Mouse (Mus musculus) kidney, adult 9 months (tissue): ENCODE measurements at regions not wholly inside any gene's neighbourhood (a gene's known extent, or its start where the extent isn't known, plus 50 kb on each side); places are given as distances from the start of the nearest gene placed in this dataset.

ENCODE experiments used
- DNase-seq: peaks from one replicate; pipeline ENCODE4 v3.0.0; 2022

DNA sequence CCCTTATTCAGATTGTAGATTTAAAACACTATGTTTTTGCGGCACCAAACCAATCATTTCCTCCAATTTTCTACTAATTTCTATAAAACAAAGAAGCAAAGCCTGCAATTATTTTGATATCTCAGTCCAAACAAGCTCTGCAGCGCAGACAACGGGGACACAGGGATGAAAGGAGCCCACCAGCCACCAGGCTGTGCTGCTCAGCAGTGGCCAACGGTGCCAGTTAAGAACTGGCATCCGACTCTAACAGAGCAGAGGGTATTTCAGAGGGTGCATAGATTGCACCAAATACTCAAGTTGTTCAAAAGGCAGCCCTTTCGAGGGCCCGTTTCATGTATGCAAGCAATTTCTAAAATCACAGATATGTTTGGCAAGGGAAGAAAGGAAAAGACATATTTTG, 278.5 kb upstream of the Sash1 start:
- no peak for DNase-seq

DNA sequence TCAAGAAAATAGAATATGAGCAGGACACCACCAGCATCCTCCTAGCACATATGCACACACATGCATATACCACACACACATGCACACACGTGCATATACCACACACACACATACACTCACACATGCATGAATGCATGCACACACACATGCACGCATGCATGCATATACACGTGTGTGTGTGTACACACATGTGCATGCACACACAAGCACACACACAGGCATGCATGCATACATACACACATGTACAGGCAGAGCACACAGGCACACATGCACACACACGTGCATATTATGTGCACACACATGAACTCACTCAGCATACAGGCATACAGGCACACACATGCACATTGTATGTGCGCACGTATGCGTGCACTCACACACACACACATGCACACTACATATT, 275.7 kb upstream of the Sash1 start:
- no peak for DNase-seq

DNA sequence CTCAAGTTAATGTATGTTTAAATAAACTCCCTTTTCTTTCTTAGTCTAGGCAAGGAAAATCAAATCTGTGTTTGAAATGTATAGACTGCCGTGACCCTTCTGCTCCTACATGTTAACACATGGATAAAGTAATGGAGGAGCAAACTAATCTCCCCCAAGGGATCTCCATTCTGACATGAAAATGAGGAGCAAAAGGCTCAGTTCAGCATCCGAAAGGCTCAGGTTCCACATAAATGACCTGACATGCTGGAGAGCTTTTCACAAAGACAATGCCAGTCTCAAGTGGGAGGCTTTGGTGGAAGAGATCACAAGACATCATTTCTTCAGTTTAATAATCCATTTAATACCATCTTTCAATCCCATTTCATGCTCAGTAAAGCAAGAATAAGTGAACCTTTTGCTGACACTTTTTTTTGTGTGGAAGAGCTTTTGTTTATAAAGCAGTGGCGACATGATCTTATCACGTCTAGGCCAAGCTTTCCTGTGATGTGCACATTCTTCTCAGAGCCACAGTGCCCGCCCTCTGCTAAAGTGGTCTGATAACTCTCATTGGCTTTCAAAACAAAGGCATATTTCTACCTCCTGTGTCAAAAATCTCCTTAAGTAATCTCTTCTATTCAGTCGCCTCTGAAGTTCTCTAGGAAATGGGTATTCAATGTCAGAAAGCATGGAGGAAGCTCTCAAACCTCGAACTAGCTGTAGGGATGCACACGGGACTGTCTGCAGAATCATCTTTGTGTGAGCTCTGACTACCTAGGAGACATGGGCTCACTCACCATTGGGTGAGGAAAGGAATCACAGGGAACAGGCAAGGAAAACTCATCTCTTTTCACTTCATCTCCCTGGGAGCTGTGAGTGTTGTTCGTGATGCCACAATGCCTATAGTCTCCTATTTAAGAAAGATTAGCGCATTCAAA, 271.7 kb upstream of the Sash1 start:
- DNase-seq, result no peak

DNA sequence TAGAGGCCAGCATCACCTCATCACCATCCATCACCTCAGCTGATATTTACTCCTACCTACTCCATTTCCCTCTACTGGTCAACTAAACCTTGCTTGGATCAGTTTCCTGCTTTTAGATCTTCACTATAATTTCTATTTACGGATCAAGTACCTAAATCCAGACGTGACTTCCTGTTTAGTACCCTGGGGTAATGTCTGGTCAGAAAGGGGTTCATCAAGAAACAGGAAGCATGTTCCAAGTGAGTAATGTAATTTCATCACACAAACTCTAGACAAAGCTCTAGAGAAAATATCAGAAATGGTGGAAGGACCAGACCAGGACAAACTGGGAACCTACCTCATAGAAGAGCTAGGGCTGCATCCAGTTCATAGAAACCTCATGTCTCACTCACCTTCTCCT, 250.2 kb upstream of the Sash1 start:
- DNase-seq, result no peak

GRCm38 (mm10) chr10:9134293-9135021, 248.6 kb upstream of the Sash1 start:
- DNase-seq, result no peak

DNA sequence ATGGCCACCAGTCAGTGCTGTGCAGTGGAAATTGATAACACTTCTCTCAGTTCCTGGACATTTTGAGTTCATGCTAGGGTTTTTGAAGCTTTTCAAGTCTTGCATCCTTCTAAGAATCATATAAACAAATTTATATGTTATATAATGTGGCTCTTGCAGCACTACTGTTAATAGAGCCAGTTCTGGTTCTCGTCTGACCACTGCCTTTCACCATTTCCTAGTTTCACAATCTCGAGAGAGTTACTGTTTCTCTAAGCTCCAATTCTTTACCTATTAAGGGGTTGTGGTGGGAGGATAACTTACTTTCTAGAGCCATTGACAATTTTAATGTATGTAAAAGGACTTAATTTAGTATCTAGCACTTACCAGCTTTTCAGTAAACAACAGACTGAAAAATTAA, 244.2 kb upstream of the Sash1 start:
- no peak for DNase-seq

- DNase-seq, result no peak
These were observed 233.4 kb upstream of the Sash1 start for GRCm38 (mm10) chr10:9119249-9119648.

DNA sequence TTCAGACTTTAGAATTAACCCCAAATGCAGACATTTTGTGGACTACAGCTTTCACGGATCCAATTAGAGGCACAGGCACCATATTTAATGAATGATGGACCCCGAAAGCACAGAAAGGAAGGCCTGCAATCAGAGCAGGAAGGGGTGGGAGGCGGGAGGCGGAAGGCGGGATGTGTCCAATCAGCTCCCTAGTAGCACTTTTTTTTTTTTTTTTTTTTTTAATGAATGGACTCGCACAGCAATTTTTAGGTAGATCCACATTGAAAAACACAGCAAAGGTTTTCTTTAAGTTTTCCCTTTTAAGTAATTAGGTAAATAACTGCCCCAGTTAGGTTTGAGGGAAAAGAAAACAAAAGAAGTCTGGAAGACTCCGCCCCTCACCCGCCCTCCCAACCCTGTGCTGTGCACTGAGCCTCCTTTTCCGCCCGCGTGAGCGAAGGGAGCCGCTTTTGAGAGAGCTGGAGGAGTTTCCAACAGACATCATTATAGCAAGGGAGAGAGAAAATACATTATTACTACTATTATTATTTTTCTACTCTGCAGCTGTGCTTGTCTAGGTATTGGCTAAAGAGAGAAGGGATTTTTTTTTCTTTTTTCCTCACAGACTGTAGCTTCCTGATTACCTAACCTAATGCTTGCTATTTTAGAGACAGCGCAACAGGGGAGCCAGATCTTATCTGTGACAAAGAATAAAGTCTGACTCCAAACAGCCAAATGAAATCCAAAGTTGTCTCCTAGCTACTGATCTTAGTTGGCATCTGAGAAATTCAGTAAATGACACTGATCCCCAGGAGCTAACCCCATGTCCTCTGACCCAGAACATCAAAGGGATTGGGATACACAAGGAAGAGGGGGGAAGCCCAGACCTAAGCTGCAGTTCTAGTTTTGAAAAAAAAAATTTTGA, 232.0 kb upstream of the Sash1 start:
- DNase-seq, result no peak

GRCm38 (mm10) chr10:9117134-9117533, 231.3 kb upstream of the Sash1 start:
- DNase-seq, result no peak

GRCm38 (mm10) chr10:9113706-9114105, 227.8 kb upstream of the Sash1 start:
- no peak for DNase-seq

- no peak for DNase-seq
These were observed 225.2 kb upstream of the Sash1 start for GRCm38 (mm10) chr10:9111051-9111450.

- DNase-seq, result no peak
These were observed 210.3 kb upstream of the Sash1 start for GRCm38 (mm10) chr10:9096207-9096606.

GRCm38 (mm10) chr10:9095163-9095562, 209.3 kb upstream of the Sash1 start:
- no peak for DNase-seq

DNA sequence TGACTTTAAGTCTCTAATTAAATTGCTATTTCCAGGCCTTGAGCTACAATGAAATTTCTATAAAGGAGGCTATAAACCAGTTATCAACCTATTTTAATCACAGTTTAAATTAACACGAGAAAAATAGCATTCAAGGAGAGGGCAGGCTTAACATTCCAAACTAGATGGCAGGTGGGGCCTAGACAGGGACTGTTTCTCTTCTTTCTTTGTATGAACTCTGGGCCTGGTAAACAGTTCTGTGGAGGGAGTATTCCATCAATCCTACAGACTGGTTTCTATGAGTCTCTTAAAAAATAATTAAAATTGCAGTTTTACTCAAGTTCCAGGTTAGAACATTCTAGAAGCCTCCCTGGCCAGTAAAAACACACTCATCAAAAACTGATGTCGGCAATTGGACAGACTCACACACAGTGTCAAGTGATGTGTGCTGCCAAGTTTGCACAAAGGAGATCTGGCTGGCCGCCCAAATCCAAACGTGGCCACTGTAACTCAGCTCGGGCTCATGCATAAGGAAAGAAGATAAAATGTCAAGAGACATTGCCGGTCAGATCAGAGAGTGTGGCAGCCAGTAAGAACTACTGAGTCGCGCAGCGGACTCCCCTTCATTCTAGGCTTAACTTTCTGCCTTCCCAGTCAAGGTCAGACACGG, 206.5 kb upstream of the Sash1 start:
- peak; percentile 4 for DNase-seq

DNA sequence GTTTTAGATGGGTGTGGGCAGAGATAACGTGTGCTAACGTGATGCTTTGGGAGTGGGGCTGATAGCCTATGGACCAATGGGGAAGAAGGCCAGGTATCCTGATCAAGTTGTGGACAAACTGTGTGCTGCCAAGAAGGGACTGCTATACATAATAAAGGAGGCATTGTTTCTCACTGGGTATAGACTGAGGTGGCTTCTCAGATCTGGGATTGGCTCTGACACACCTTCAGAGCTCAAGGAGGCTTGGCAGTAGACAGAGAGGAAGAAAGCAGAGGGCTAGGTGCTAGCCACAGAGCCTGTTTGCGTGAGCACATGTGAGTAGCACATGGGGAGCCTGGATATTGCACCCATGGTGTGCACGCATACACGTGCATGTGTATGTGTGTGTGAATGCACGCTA, 205.1 kb upstream of the Sash1 start:
- DNase-seq, result no peak

GRCm38 (mm10) chr10:9087871-9088270, 202.0 kb upstream of the Sash1 start:
- DNase-seq, result no peak

DNA sequence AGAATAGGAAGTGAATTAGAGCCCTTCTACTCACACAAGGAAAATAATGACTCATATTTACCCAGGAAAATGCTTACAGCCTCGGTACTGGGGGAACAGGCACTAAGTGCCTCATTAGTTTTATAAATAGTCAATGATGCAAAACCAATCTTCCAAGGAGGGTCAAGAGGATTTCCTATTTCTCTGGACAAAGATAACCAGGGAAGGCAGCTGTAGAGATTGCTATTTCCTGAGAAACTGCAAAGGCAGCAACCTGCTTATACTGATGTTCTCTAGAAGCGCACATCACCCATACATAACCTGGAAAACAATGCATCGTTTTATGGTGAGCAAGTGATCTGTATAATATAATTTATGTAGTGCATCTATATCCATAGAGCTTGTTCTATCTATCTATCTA, 201.3 kb upstream of the Sash1 start:
- no peak for DNase-seq

- DNase-seq, result no peak
These were observed 200.8 kb upstream of the Sash1 start for GRCm38 (mm10) chr10:9086666-9087065.

DNA sequence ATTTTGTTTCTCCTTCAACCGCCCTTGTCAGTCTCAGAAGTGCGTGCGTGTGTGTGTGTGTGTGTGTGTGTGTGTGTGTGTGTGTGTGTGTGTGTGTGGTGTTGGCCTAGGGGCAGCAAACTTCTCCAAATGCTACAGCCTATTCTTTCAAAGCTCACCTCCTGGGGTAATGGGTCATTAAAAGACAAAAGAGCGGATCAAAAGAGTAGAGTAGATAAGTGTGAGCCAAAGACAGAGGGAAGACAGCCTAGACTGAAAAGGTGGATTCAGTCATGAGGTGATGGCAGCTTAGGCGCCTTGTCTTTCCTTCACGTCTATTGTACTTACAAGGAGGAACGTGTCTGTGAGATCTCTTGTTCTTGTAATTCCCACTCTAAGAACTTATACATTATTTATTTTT, 199.6 kb upstream of the Sash1 start:
- DNase-seq, result no peak

GRCm38 (mm10) chr10:9074916-9075315, 189.0 kb upstream of the Sash1 start:
- DNase-seq, result no peak

GRCm38 (mm10) chr10:9071630-9072029, 185.8 kb upstream of the Sash1 start:
- peak; percentile 38 for DNase-seq

GRCm38 (mm10) chr10:9069608-9070190, 183.8 kb upstream of the Sash1 start:
- no peak for DNase-seq
